Mouse (Mus musculus) thymus, adult 2 months (tissue): ENCODE data around the gene Aldh5a1.

Experiments
- CTCF ChIP-seq: fragments of 200-500 bp; IDR thresholded peaks from 2 replicates; pipeline ENCODE4 v1.5.1; 2012; ENCODE audit warnings: mild to moderate bottlenecking, control low read depth, low read length, moderate library complexity, borderline replicate concordance; ENCODE audit not compliant: control insufficient read depth, poor library complexity, insufficient read depth; ENCODE audit errors: extremely low read depth
- POLR2A ChIP-seq: fragments of 200-500 bp; IDR thresholded peaks from 2 replicates; pipeline ENCODE4 v1.6.1; 2012; ENCODE audit warnings: mild to moderate bottlenecking, low read length, control low read depth, moderate library complexity; ENCODE audit not compliant: control insufficient read depth, poor library complexity, insufficient read depth; ENCODE audit errors: extremely low read depth

DNA sequence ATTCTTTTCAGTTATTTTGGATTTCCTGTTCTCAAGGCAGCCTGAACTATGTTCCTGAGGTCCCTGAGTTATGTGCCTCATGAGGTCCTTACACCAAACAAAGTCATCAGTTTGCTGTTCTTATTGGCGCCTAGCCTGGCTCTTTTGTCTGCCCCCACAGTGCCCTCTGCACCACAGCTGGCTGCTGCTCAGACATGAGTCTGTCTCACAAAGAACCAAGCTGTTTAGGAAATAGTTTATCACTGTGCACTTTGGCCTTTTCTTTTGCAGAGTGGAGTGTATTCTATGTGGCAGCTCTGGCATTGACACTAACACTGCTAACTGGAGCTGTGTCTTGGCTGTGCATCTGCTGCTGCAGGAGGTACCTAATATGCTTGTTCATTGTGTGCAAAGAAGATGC is 47.9 kb downstream of the Aldh5a1 start:
- TF ChIP-seq CTCF (no peak), POLR2A (no peak)
